Mouse (Mus musculus) liver, embryonic 13.5 days (tissue): Measurements from ENCODE around the gene Gata1. TPM values are rescaled to one million over a fixed set of nuclear protein-coding genes. Genes with fewer than 3 reads are reported as not detected.
"Not testable (repeated sequence)": the region's sequence is repeated elsewhere in the genome, so short reads cannot be mapped to it uniquely, and the experiment has no call there.

Experiments used
- ATAC-seq: fragments of 200-750 bp; cut with Nextera tagmentation; 2 replicates; pipeline ENCODE4 v1.8.0; 2017; ENCODE audit warnings: low read depth, mild to moderate bottlenecking, moderate number of reproducible peaks, moderate library complexity
- DNase-seq: peaks from one replicate; pipeline ENCODE4 v3.0.0; 2022
- H3K27ac ChIP-seq: fragments of 300-500 bp; sonication (generic); 2 replicates; pipeline ENCODE4 v1.5.1; 2015; ENCODE audit warnings: moderate library complexity, mild to moderate bottlenecking, inconsistent platforms
- H3K27me3 ChIP-seq: fragments of 300-500 bp; sonication (generic); 2 replicates; pipeline ENCODE4 v1.6.1; 2015; ENCODE audit warnings: mild to moderate bottlenecking, inconsistent platforms
- H3K36me3 ChIP-seq: fragments of 300-500 bp; sonication (generic); 2 replicates; pipeline ENCODE4 v1.6.1; 2015; ENCODE audit warnings: mild to moderate bottlenecking, inconsistent platforms
- H3K4me1 ChIP-seq: fragments of 300-500 bp; sonication (generic); replicated peaks from 2 replicates; pipeline ENCODE4 v1.6.1; 2015; ENCODE audit warnings: inconsistent platforms
- H3K4me2 ChIP-seq: fragments of 300-500 bp; sonication (generic); 2 replicates; pipeline ENCODE4 v1.6.1; 2015; ENCODE audit warnings: inconsistent platforms, mild to moderate bottlenecking, moderate library complexity
- H3K4me3 ChIP-seq: fragments of 300-500 bp; sonication (generic); replicated peaks from 2 replicates; pipeline ENCODE4 v1.5.1; 2015; ENCODE audit warnings: mild to moderate bottlenecking, inconsistent platforms
- H3K9ac ChIP-seq: fragments of 300-500 bp; sonication (generic); 2 replicates; pipeline ENCODE4 v1.6.1; 2015; ENCODE audit warnings: mild to moderate bottlenecking, inconsistent platforms
- H3K9me3 ChIP-seq: fragments of 300-500 bp; sonication (generic); replicated peaks from 2 replicates; pipeline ENCODE4 v1.6.1; 2016; ENCODE audit warnings: inconsistent platforms
- WGBS: fragments of 180-500 bp; shearing (Covaris S2); methylation state at CpG from one replicate; pipeline ENCODE4 v1.1.7; 2015; ENCODE audit not compliant: insufficient replicate concordance; 5-methylcytosine and 5-hydroxymethylcytosine counted together
- polyA plus RNA-seq: library from polyadenylated mRNA; unstranded; fragments of >200 nt; fragmentation: Nextera tagmentation; extraction: Ambion mirVana; gene quantifications from 2 replicates; pipeline ENCODE4 v1.2.1, GENCODE M21; 2015

Gene Gata1
- 135 and 145 TPM in 2 replicates for polyA plus RNA-seq

GRCm38 (mm10) chrX:7977892-7978291, at the start of gene Gata1:
TSS of gene Gata1 (minus strand) at chrX:7978071.
- Histone ChIP-seq H3K9me3 (no peaks in the 10 kb centered on the region), H3K27me3 (no peaks in the 10 kb centered on the region), H3K4me3 (no peak within 1 kb of the TSS), H3K4me1 (peaks cover 24% of the 10 kb centered on the region), H3K27ac (peak within 1 kb of the TSS; percentile 39), H3K4me2 (no peak within 1 kb of the TSS), H3K9ac (no peak within 1 kb of the TSS), H3K36me3 (no peaks in the 10 kb centered on the region)
- 87% methylated on average over 11 of the region's 11 CpGs for WGBS
- ATAC-seq, result no peak
- no peak for DNase-seq

DNA sequence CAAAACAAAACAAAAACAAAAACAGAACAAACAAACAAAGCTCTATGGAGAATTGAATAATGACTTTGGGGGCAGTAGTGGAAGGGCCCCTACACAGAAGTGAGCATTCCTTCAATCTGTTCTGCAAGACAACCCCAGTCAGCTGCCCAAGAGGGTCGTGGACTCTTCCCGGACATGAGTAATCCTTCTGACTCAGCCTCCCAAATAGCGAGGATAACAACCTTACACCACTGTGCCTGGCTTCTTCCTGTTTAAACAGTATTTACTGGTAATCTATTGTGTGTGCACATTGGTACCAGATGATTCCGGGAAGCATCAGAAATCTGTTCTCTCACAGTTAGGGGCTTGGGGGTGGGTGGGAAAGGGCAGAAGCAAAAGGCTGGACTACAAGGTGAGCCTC, 48.9 kb upstream of the Gata1 start:
- WGBS, result 45% methylated on average over 4 of the region's 4 CpGs
- Histone ChIP-seq H3K27me3 (no peaks in the 10 kb centered on the region), H3K27ac (no peak overlapping the region), H3K9ac (no peak overlapping the region), H3K36me3 (no peaks in the 10 kb centered on the region), H3K4me2 (no peak overlapping the region), H3K4me3 (no peak overlapping the region), H3K9me3 (no peaks in the 10 kb centered on the region), H3K4me1 (no peaks in the 10 kb centered on the region)
- ATAC-seq (no peak), DNase-seq (no peak)

DNA sequence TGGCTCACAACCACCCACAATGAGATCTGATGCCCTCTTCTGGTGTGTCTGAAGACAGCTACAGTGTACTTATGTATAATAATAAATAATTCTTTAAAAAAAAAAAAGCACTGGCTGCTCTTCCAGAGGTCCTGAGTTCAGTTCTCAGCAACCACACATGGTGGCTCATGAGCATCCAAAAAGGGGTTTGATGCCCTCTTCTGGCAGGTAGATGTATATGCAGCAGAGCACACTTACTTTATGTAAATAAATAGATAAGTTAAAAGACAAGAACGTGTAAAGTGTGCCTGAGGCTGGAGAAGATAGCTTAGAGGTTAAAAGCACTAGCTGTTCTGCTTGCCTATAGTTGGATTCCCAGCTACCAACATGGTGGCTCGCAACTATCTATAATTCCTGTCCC, 46.9 kb upstream of the Gata1 start:
- Histone ChIP-seq H3K36me3 (no peaks in the 10 kb centered on the region), H3K9me3 (no peaks in the 10 kb centered on the region), H3K27me3 (no peaks in the 10 kb centered on the region), H3K27ac (no peak overlapping the region), H3K4me1 (no peaks in the 10 kb centered on the region), H3K4me3 (no peak overlapping the region), H3K9ac (no peak overlapping the region), H3K4me2 (no peak overlapping the region)
- ATAC-seq (no peak), DNase-seq (no peak)
- WGBS, result 64% methylated on average over 2 of the region's 2 CpGs

DNA sequence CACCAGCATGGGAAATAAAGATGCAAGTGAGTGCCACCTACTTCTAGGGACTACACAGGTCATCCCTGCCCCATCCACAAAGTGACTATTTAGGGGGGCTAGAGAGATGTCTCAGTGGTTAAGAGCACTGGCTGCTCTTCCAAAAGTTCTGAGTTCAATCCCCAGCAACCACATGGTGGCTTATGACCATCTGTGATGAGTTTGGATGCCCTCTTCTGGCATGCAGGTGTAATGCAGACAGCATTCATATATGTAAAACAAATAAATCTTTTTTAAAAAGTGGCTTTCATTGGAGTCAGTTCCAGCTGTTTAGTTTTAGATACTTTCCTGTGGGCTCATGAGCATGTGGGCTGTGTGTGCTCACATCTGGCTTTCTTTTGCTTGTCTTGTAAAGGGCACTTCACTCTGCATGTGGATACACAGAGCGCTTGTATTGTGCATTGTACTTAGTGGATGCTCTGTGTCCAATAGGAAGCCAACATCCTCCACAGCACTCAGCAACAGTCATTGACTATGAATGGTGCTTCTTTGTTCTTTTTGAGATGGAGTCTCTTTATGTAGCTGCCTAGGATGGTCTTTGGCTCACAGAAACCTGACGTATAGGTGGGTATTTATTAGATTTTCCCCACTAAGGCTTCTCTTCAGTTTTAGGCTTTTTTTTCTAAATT, 42.4 kb upstream of the Gata1 start:
- WGBS, result 78% methylated on average over 2 of the region's 2 CpGs
- ATAC-seq, result no peak

DNA sequence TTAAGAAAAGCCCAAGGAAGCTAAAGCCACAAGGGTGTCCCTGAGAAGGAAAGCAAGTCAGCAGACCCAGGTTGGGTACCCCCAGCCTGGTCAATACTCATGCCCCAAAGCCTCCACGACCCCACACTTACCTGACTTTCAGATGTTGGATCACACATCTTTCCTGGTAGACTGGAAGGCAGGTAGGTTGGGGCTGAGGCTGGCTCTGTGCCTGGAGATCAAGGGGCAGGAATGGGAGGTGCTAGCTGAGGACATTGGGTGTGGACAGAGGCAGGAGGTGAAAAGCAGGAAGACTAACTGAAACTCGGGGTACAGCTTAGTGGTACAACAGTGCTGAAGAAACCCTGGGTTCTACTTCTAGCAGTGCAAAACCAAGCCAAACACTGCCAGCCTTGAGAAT, 40.4 kb upstream of the Gata1 start, which contains the start of gene Glod5:
Gene Glod5, minus strand, starts transcription at position 207 of the 400 bp plus-strand sequence.
- ATAC-seq (no peak), DNase-seq (no peak)
- Histone ChIP-seq H3K9me3 (no peaks in the 10 kb centered on the region), H3K27ac (no peak within 1 kb of the TSS), H3K36me3 (no peaks in the 10 kb centered on the region), H3K27me3 (no peaks in the 10 kb centered on the region), H3K4me2 (no peak within 1 kb of the TSS), H3K9ac (no peak within 1 kb of the TSS), H3K4me1 (no peaks in the 10 kb centered on the region), H3K4me3 (no peak within 1 kb of the TSS)
- 49% methylated on average over 2 of the region's 2 CpGs for WGBS

More for the DNA sequence above, 42.4 kb upstream of the Gata1 start:
- no peak for DNase-seq
- Histone ChIP-seq H3K27ac (no peak overlapping the region), H3K4me1 (no peaks in the 10 kb centered on the region), H3K4me2 (no peak overlapping the region), H3K36me3 (no peaks in the 10 kb centered on the region), H3K9ac (no peak overlapping the region), H3K27me3 (no peaks in the 10 kb centered on the region), H3K9me3 (no peaks in the 10 kb centered on the region), H3K4me3 (no peak overlapping the region)

GRCm38 (mm10) chrX:8017142-8017541, 39.3 kb upstream of the Gata1 start:
- ATAC-seq (no peak), DNase-seq (no peak)
- H3K9ac ChIP-seq, result no peak overlapping the region
- 6% methylated on average over 5 of the region's 5 CpGs for WGBS
- no peaks in the 10 kb centered on the region for H3K36me3 ChIP-seq
- no peak overlapping the region for H3K4me2 ChIP-seq
- H3K27me3 ChIP-seq, result no peaks in the 10 kb centered on the region
- no peak overlapping the region for H3K27ac ChIP-seq
- no peaks in the 10 kb centered on the region for H3K9me3 ChIP-seq
- no peaks in the 10 kb centered on the region for H3K4me1 ChIP-seq
- H3K4me3 ChIP-seq, result no peak overlapping the region

DNA sequence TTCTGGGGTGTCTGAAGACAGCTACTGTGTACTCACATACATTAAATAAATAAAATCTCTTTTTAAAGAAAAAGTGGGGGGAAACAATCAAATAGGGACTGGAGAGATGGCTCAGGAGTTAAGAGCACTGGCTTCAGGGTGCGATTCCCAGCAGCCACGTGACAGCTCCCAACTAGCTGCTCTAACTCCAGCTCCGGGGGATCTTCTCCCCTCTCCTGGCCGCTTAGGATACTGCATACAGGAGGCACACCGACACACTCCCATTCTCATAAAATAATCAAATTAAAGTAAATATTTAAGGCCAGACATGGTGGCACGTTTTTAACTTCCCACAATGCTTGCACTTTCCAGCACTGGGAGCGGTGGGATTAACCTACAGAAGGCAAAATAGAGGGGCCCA, 37.8 kb upstream of the Gata1 start:
- H3K36me3 ChIP-seq, H3K27me3 ChIP-seq, H3K9ac ChIP-seq, H3K4me2 ChIP-seq, DNase-seq, H3K4me1 ChIP-seq, H3K4me3 ChIP-seq, H3K27ac ChIP-seq, H3K9me3 ChIP-seq: not testable (repeated sequence)
- WGBS, result 23% methylated on average over 7 of the region's 7 CpGs
- ATAC-seq, result 0 out of 2 replicates have a peak, but pooled peaks have one; percentile 45

DNA sequence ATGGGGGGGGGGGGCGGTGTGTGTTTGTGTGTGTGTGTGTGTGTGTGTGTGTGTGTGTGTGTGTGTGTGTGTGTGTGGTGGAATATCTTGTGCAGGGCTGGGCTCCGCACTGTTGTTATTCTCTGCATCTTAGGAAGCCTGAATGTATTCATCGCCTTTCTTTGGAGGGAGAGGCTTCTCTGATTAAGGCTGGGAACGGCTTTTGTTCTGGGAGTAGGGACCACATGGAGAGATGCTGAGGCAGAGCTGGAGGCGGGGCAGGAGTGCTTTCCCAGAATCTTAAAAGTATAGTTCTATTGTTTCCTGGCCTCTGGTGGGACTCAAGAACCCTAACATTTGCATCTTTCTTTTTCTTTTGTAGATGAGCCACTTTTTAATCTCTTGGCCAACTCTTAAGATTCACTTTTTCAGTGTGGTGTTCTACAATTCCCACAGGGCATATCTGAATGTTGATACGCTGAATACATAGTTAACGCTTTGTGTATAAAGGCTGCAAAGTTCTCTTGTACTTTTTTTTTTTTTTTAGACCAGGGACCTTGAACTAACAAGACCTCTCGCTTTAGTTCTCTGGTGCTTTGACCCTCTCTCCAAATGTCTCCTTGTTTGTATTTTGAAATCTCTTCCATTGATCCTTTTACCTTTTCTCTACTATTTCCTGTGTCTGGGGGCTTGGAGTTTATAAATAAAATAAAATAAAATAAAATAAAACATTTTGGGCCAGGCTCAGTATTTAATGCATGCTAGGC, 35.9 kb upstream of the Gata1 start:
- Histone ChIP-seq H3K9ac (no peak overlapping the region), H3K4me1 (peaks cover 6% of the 10 kb centered on the region; the same call in 1 of the 2 replicates), H3K4me2 (no peak overlapping the region), H3K27ac (no peak overlapping the region), H3K27me3 (no peaks in the 10 kb centered on the region), H3K36me3 (no peaks in the 10 kb centered on the region), H3K4me3 (no peak overlapping the region), H3K9me3 (no peaks in the 10 kb centered on the region)
- no peak for DNase-seq
- ATAC-seq, result no peak
- 61% methylated on average over 7 of the region's 8 CpGs for WGBS

DNA sequence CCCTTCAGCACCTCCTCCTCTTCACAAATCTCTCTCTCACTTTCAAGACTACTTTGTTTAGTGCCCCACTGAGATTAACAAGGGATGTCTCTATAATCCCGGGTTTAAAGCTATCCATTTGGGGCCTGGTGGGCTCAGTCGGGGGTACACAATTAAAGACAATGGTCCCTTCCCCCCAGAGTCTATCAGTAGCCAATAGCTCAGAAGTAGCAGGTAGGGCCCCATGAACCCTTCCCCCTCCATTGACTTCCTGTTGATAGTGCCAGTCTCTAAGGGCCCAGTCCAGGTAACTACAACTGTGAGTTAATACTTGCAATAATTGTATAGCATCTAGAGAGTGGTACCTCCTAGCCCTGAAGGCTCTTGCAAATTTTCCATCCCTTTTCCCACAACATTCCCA, 35.3 kb upstream of the Gata1 start:
- 16% methylated on average over 2 of the region's 2 CpGs for WGBS
- peaks cover 9% of the 10 kb centered on the region; the same call in 1 of the 2 replicates for H3K4me1 ChIP-seq
- H3K27me3 ChIP-seq, result no peaks in the 10 kb centered on the region
- no peak for DNase-seq
- H3K4me2 ChIP-seq, result no peak overlapping the region
- no peak overlapping the region for H3K4me3 ChIP-seq
- no peaks in the 10 kb centered on the region for H3K36me3 ChIP-seq
- ATAC-seq, result no peak
- no peak overlapping the region for H3K27ac ChIP-seq
- no peak overlapping the region for H3K9ac ChIP-seq
- H3K9me3 ChIP-seq, result no peaks in the 10 kb centered on the region

GRCm38 (mm10) chrX:8009356-8009755, 31.5 kb upstream of the Gata1 start:
- not testable (repeated sequence) for ATAC-seq, H3K27me3 ChIP-seq, H3K4me2 ChIP-seq, DNase-seq, H3K9me3 ChIP-seq, H3K4me3 ChIP-seq, H3K4me1 ChIP-seq, H3K27ac ChIP-seq, H3K36me3 ChIP-seq, H3K9ac ChIP-seq
- WGBS, result 63% methylated on average over 4 of the region's 4 CpGs

DNA sequence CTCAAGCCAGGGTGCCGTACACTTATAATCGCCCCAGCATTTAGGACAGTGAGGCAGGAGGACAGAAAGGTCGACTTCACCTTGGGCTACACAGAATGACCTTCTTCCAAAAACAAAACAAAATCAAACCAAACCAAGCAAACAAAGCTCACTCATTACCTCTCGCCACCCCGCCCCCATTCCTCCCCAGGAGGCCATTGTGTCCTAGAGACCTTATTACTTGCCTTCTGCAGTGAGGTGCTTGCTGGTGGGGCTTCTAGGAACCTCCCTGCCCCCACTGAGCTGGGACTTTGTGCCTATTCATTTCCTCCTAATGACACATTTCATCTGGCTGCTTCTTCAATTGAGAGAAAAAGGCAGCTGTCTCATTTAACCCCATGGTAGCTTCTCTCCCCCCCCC, 30.7 kb upstream of the Gata1 start:
- no peak for DNase-seq

More for the DNA sequence above, 30.7 kb upstream of the Gata1 start:
- no peak overlapping the region for H3K4me2 ChIP-seq
- H3K4me3 ChIP-seq, result no peak overlapping the region
- no peaks in the 10 kb centered on the region for H3K9me3 ChIP-seq
- no peak for ATAC-seq
- H3K9ac ChIP-seq, result no peak overlapping the region
- 42% methylated on average over 5 of the region's 5 CpGs for WGBS
- no peaks in the 10 kb centered on the region for H3K27me3 ChIP-seq
- no peak overlapping the region for H3K27ac ChIP-seq
- H3K4me1 ChIP-seq, result peaks cover 9% of the 10 kb centered on the region; the same call in 1 of the 2 replicates
- H3K36me3 ChIP-seq, result no peaks in the 10 kb centered on the region
